Mouse (Mus musculus) liver, embryonic 14.5 days (tissue): Measurements from ENCODE around the gene Ankrd31. TPM values are rescaled to one million over a fixed set of nuclear protein-coding genes. Genes with fewer than 3 reads are reported as not detected.

Source experiments
- ATAC-seq: fragments of 200-750 bp; cut with Nextera tagmentation; 2 replicates; pipeline ENCODE4 v1.8.0; 2017; ENCODE audit warnings: moderate number of reproducible peaks, mild to moderate bottlenecking, moderate library complexity; ENCODE audit not compliant: insufficient read depth
- DNase-seq, 3 experiments: peaks; one replicate each; pipeline ENCODE4 v3.0.0-alpha.2; 2012 to 2013; ENCODE audit warnings: low read depth in 3 of 3, low spot score in 3 of 3
- H3K27ac ChIP-seq: fragments of 300-500 bp; sonication (generic); 2 replicates; pipeline ENCODE4 v1.5.1; 2014; ENCODE audit warnings: moderate library complexity, mild to moderate bottlenecking, control low read depth, inconsistent platforms
- H3K27me3 ChIP-seq: fragments of 300-500 bp; sonication (generic); 2 replicates; pipeline ENCODE4 v1.6.1; 2014; ENCODE audit warnings: mild to moderate bottlenecking, low read length, moderate library complexity; ENCODE audit not compliant: control insufficient read depth, insufficient read depth
- H3K36me3 ChIP-seq: fragments of 300-500 bp; sonication (generic); replicated peaks from 2 replicates; pipeline ENCODE4 v1.6.1; 2014; ENCODE audit warnings: low read depth; ENCODE audit not compliant: control insufficient read depth, insufficient read depth
- H3K4me1 ChIP-seq, 2 experiments: fragments of 200-500 bp in 1 of 2; fragments of 300-500 bp in 1 of 2; sonication (generic) in 1 of 2; replicated peaks; 2 replicates each; pipeline ENCODE4 v1.6.1; 2012 to 2014; ENCODE audit warnings: antibody characterized with exemption in 1 of 2, inconsistent platforms in 1 of 2, low read length in 1 of 2; ENCODE audit not compliant: control insufficient read depth in 2 of 2, insufficient read depth in 2 of 2
- H3K4me2 ChIP-seq: fragments of 300-500 bp; sonication (generic); 2 replicates; pipeline ENCODE4 v1.6.1; 2014; ENCODE audit warnings: low read depth, mild to moderate bottlenecking, control low read depth, moderate library complexity
- H3K4me3 ChIP-seq, 2 experiments: fragments of 200-500 bp in 1 of 2; fragments of 300-500 bp in 1 of 2; sonication (generic) in 1 of 2; 2 replicates each; pipeline ENCODE4 v1.5.1; 2012 to 2014; ENCODE audit warnings: low read depth in 2 of 2, low read length in 2 of 2, mild to moderate bottlenecking in 2 of 2, control low read depth in 1 of 2, inconsistent platforms in 1 of 2, moderate library complexity in 1 of 2; ENCODE audit not compliant: insufficient read depth in 1 of 2
- H3K9ac ChIP-seq: fragments of 300-500 bp; sonication (generic); replicated peaks from 2 replicates; pipeline ENCODE4 v1.6.1; 2014; ENCODE audit warnings: mild to moderate bottlenecking, control low read depth, moderate library complexity
- H3K9me3 ChIP-seq: fragments of 300-500 bp; sonication (generic); 2 replicates; pipeline ENCODE4 v1.6.1; 2016; ENCODE audit warnings: low read length, mixed read lengths; ENCODE audit not compliant: control insufficient read depth
- CTCF ChIP-seq: IDR thresholded peaks from 2 replicates; pipeline ENCODE4 v1.5.1; 2016; ENCODE audit warnings: antibody characterized with exemption, low read depth, control low read depth
- EP300 ChIP-seq: IDR thresholded peaks from 2 replicates; pipeline ENCODE4 v1.6.1; 2016; ENCODE audit warnings: antibody characterized with exemption, low read depth
- WGBS: fragments of 180-500 bp; shearing (Covaris S2); extraction: QIAGEN DNeasy Blood & Tissue Kit; methylation state at CpG from one replicate; pipeline ENCODE4 v1.1.7; 2014; ENCODE audit not compliant: insufficient replicate concordance; 5-methylcytosine and 5-hydroxymethylcytosine counted together
- polyA plus RNA-seq, 2 experiments: library from polyadenylated mRNA; depleted of rRNA in 1 of 2; stranded (reverse) in 1 of 2; unstranded in 1 of 2; fragments of >200 nt; fragmentation: Nextera tagmentation in 1 of 2; extraction: Ambion mirVana in 1 of 2; gene quantifications; 2 replicates each; pipeline versions ENCODE4 v1.2.1 to v1.2.3; 2012 to 2014

Ankrd31 gene
- polyA plus RNA-seq, 2 experiments = 0.03 TPM

DNA sequence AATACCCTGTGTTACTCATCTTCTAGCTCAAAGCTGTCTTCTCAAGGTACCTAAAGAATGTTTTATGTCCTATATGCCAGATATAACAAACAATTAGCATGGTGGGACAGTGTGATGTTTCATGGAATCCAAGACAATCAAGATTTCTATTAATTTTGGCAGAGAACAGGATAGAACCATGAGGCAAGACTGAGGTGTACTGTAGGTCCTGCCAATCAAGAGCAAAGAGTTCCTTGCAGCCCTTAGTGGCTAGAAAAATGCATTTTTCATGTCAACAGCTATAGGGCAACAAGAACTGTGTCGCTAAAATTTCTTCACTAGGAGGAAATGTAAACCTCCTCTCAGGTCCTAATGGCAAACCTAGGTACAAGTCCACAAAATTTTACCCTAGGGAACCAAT, 30.3 kb upstream of the Ankrd31 start:
- WGBS = 60% methylated on average over 1 of the region's 1 CpGs
- Histone ChIP-seq H3K4me1 (no peaks in the 10 kb centered on the region), H3K36me3 (no peaks in the 10 kb centered on the region), H3K9ac (no peak overlapping the region), H3K4me3 (no peak overlapping the region), H3K27me3 (no peaks in the 10 kb centered on the region), H3K27ac (no peak overlapping the region), H3K4me2 (no peak overlapping the region), H3K9me3 (no peaks in the 10 kb centered on the region)
- DNase-seq (no peak), ATAC-seq (no peak)
- TF ChIP-seq CTCF (no peak), EP300 (no peak)

DNA sequence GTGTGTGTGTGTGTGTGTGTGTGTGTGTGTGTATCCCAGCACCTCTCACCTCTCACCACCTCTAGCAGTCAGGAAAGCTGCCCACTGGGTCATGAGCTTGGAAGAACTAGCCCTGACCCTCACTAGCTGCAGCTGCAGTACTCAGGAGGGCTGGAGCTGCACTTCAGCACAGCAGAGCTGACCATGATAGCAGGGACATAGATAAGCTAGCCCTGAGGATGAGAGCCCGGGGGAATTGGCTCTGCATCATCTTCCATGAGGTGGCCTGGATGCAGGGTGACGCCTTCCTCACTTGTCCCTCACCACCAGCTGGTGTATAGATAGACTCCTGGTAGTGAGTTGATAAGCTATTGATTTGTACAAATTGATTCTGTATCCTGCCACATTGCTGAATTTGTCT, 28.1 kb upstream of the Ankrd31 start:
- Histone ChIP-seq H3K4me1 (no peaks in the 10 kb centered on the region), H3K9ac (no peak overlapping the region), H3K4me3 (no peak overlapping the region), H3K4me2 (no peak overlapping the region), H3K27ac (no peak overlapping the region), H3K36me3 (no peaks in the 10 kb centered on the region), H3K27me3 (no peaks in the 10 kb centered on the region), H3K9me3 (no peaks in the 10 kb centered on the region)
- no peak for TF ChIP-seq EP300
- no peak for TF ChIP-seq CTCF
- ATAC-seq = peak; percentile 39; the same call in 1 of the 2 replicates
- no peak for DNase-seq
- WGBS = 24% methylated on average over 2 of the region's 2 CpGs

DNA sequence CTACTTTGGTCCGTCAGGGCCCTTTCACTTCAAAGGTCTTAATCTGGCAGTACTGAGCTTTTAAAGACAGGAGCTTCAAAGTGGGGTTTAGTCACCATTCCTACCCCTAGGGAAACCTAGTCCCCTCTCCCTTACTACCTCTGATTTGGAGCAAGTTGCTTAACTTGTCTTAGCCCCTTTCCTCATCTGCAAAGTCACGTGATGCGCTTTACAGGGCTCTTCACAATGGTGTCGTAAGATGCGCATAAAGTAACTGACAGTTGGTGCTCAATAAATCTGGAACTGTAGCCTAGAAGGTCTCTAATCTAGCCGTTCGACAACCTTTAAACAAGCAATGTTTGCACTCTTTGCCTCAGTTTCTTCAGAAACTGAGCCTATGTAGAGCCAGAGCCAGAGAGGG, 19.8 kb upstream of the Ankrd31 start:
- ATAC-seq (no peak), DNase-seq (no peak)
- no peak overlapping the region for H3K4me3 ChIP-seq

DNA sequence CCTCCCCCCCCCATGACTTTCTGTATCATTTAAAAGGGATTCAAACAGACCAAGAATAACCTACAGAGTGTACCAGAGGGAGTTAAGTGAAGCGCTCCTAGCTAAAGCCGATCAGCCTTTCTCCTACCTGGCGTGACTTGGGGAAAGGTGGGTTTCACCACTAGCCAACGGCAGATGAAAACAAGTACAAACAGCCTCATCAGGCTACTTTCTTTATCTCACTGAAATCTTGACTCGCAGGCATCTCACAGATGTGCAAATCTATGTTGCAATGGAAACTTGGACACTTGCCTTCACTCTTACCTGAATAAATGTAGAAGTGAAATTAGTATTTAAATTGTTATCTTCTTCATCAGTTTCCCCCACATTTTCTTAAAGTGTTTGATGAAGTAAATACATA, 18.9 kb upstream of the Ankrd31 start:
- no peak for ATAC-seq
- Histone ChIP-seq H3K9me3 (no peaks in the 10 kb centered on the region), H3K4me3 (no peak overlapping the region), H3K4me2 (no peak overlapping the region), H3K27me3 (no peaks in the 10 kb centered on the region), H3K36me3 (no peaks in the 10 kb centered on the region), H3K4me1 (no peaks in the 10 kb centered on the region; a peak in 1 of 4 replicates), H3K9ac (no peak overlapping the region), H3K27ac (no peak overlapping the region)
- no peak for DNase-seq
- TF ChIP-seq EP300 (no peak), CTCF (no peak)
- WGBS = 73% methylated on average over 5 of the region's 5 CpGs

More for the DNA sequence above, 19.8 kb upstream of the Ankrd31 start:
- no peaks in the 10 kb centered on the region for H3K36me3 ChIP-seq
- no peak overlapping the region for H3K4me2 ChIP-seq
- TF ChIP-seq EP300 (no peak), CTCF (no peak)
- no peak overlapping the region for H3K9ac ChIP-seq
- H3K27ac ChIP-seq = no peak overlapping the region
- 68% methylated on average over 7 of the region's 7 CpGs for WGBS
- no peaks in the 10 kb centered on the region for H3K27me3 ChIP-seq
- no peaks in the 10 kb centered on the region for H3K9me3 ChIP-seq
- no peaks in the 10 kb centered on the region; a peak in 1 of 4 replicates for H3K4me1 ChIP-seq

DNA sequence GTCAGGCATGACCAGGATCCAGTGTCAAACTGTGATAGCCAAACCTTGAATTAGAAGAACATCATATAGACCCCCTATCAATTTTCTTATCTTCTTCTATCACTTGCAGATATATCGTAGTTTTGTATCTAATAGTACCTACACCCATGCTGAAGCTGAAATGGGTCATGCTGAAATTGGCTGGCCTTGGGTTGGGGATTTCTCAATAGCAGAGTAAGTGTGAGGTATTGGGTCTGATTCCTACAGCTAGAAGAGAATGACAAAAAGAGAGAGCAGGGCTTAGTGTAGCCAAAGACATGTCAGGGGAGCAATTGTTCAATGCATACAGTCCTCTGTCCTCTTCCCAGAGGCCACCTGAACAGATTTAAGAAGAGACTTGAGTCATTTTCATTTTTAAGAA, 18.0 kb upstream of the Ankrd31 start:
- 63% methylated on average over 1 of the region's 1 CpGs for WGBS
- Histone ChIP-seq H3K27me3 (no peaks in the 10 kb centered on the region), H3K4me3 (no peak overlapping the region), H3K4me2 (no peak overlapping the region), H3K4me1 (no peaks in the 10 kb centered on the region; a peak in 1 of 4 replicates), H3K27ac (no peak overlapping the region), H3K36me3 (no peaks in the 10 kb centered on the region), H3K9me3 (no peaks in the 10 kb centered on the region), H3K9ac (no peak overlapping the region)
- no peak for ATAC-seq
- DNase-seq = no peak
- TF ChIP-seq EP300 (no peak), CTCF (no peak)

DNA sequence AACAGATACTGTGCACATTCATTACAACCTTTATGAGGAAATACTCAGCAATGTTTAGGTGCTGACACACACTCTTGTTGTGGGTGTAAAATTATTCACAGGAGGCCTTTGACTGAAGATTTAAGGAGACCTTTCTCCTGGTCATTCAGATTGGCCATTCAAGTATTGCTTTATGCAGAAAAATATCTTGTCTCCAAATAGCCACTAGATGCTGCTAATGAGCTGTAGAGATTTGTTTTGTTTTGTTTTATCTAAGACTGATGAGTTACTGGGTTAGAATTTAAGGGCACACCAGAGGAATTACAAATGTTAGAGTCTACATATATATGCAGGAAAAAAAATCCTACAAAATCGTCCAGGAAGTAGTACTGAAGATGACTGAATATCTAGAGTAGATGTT, 12.9 kb upstream of the Ankrd31 start:
- H3K4me3 ChIP-seq = no peak overlapping the region
- no peak overlapping the region for H3K27ac ChIP-seq
- H3K4me1 ChIP-seq = no peaks in the 10 kb centered on the region; a peak in 1 of 4 replicates
- ATAC-seq (no peak), DNase-seq (no peak)
- H3K27me3 ChIP-seq = no peaks in the 10 kb centered on the region
- H3K36me3 ChIP-seq = no peaks in the 10 kb centered on the region
- no peak overlapping the region for H3K4me2 ChIP-seq
- WGBS = 7% methylated on average over 1 of the region's 1 CpGs
- no peaks in the 10 kb centered on the region for H3K9me3 ChIP-seq
- H3K9ac ChIP-seq = no peak overlapping the region
- TF ChIP-seq CTCF (peak; percentile 35; the same call in 1 of the 2 replicates), EP300 (no peak)
